Mouse (Mus musculus) liver, adult 2 months (tissue): Measurements from ENCODE around the gene Begain.

ENCODE experiments used
- CTCF ChIP-seq: fragments of 200-500 bp; IDR thresholded peaks from 2 replicates; pipeline ENCODE4 v1.5.1; 2011; ENCODE audit warnings: low read depth, low read length, control low read depth
- POLR2A ChIP-seq: fragments of 200-500 bp; IDR thresholded peaks from 2 replicates; pipeline ENCODE4 v1.6.1; 2011; ENCODE audit warnings: low read length, control low read depth; ENCODE audit not compliant: insufficient read depth; ENCODE audit errors: extremely low read depth

- no peak for TF ChIP-seq CTCF
- TF ChIP-seq POLR2A = no peak
Observed at GRCm38 (mm10) chr12:109112996-109113592, 45.1 kb upstream of the Begain start.
